Mouse (Mus musculus): ENCODE measurements at regions not wholly inside any gene's neighbourhood (a gene's known extent, or its start where the extent isn't known, plus 50 kb on each side); places are given as distances from the start of the nearest gene placed in this dataset.
A peak's percentile ranks its signal among the peaks of the same experiment; 100 is the strongest.

GRCm38 (mm10) chr1:69376923-69377706 lies 269.3 kb upstream of the Erbb4 start:
- peak; percentile 87 for DNase-seq (ENCODE audit: low read depth, low spot score)

- no peak for DNase-seq (ENCODE audit: low read depth, low spot score)
These were observed 267.4 kb upstream of the Erbb4 start for GRCm38 (mm10) chr1:69375246-69375645.

GRCm38 (mm10) chr1:69370078-69370477 lies 262.2 kb upstream of the Erbb4 start:
- DNase-seq (ENCODE audit: low read depth, low spot score) = no peak

GRCm38 (mm10) chr1:69367531-69367930 lies 259.7 kb upstream of the Erbb4 start:
- no peak for DNase-seq (ENCODE audit: low read depth, low spot score)

GRCm38 (mm10) chr1:69364069-69364468 lies 256.2 kb upstream of the Erbb4 start:
- DNase-seq (ENCODE audit: low read depth, low spot score) = no peak

GRCm38 (mm10) chr1:69357548-69357947 lies 249.7 kb upstream of the Erbb4 start:
- no peak for DNase-seq (ENCODE audit: low read depth, low spot score)

- DNase-seq (ENCODE audit: low read depth, low spot score) = no peak
These were observed 242.6 kb upstream of the Erbb4 start for GRCm38 (mm10) chr1:69350417-69350816.

- no peak for DNase-seq (ENCODE audit: low read depth, low spot score)
These were observed 242.0 kb upstream of the Erbb4 start for GRCm38 (mm10) chr1:69349826-69350225.

GRCm38 (mm10) chr1:69342100-69342499 lies 234.2 kb upstream of the Erbb4 start:
- no peak for DNase-seq (ENCODE audit: low read depth, low spot score)

GRCm38 (mm10) chr1:69340481-69340880 lies 232.6 kb upstream of the Erbb4 start:
- no peak for DNase-seq (ENCODE audit: low read depth, low spot score)

- DNase-seq (ENCODE audit: low read depth, low spot score) = no peak
These were observed 223.8 kb upstream of the Erbb4 start for GRCm38 (mm10) chr1:69331418-69332254.

- no peak for DNase-seq (ENCODE audit: low read depth, low spot score)
These were observed 221.5 kb upstream of the Erbb4 start for GRCm38 (mm10) chr1:69329399-69329798.

- DNase-seq (ENCODE audit: low read depth, low spot score) = no peak
These were observed 218.9 kb upstream of the Erbb4 start for GRCm38 (mm10) chr1:69326711-69327110.

- no peak for DNase-seq (ENCODE audit: low read depth, low spot score)
These were observed 211.7 kb upstream of the Erbb4 start for GRCm38 (mm10) chr1:69319526-69319925.

GRCm38 (mm10) chr1:69296816-69297215 lies 189.0 kb upstream of the Erbb4 start:
- no peak for DNase-seq (ENCODE audit: low read depth, low spot score)

GRCm38 (mm10) chr1:69291329-69291728 lies 183.5 kb upstream of the Erbb4 start:
- DNase-seq (ENCODE audit: low read depth, low spot score) = no peak

- no peak for DNase-seq (ENCODE audit: low read depth, low spot score)
These were observed 178.5 kb upstream of the Erbb4 start for GRCm38 (mm10) chr1:69286374-69286773.

- peak; percentile 6 for DNase-seq (ENCODE audit: low read depth, low spot score)
These were observed 169.6 kb upstream of the Erbb4 start for GRCm38 (mm10) chr1:69277428-69277827.

GRCm38 (mm10) chr1:69247691-69248090 lies 139.8 kb upstream of the Erbb4 start:
- DNase-seq (ENCODE audit: low read depth, low spot score) = no peak

- no peak for DNase-seq (ENCODE audit: low read depth, low spot score)
These were observed 134.5 kb upstream of the Erbb4 start for GRCm38 (mm10) chr1:69242289-69242909.

GRCm38 (mm10) chr1:69241502-69242214 lies 133.8 kb upstream of the Erbb4 start:
- peak; percentile 53 for DNase-seq (ENCODE audit: low read depth, low spot score)

GRCm38 (mm10) chr1:69227864-69228263 lies 120.0 kb upstream of the Erbb4 start:
- DNase-seq (ENCODE audit: low read depth, low spot score) = no peak

All from ZHBTc4 (cell line).